Mouse (Mus musculus): ENCODE data around the gene Ndfip2.

GRCm38 (mm10) chr14:105254401-105254800, 4.0 kb upstream of the Ndfip2 start:
- TF ChIP-seq CTCF (IDR thresholded peaks at IDR 0.05; ENCODE audit: low read depth, low read length): no peak
- TF ChIP-seq GATA2 (IDR thresholded peaks at IDR 0.05; ENCODE audit: borderline replicate concordance, low read depth, low read length): no peak
- no peak for TF ChIP-seq GATA1 (IDR thresholded peaks at IDR 0.05; ENCODE audit: borderline replicate concordance, low read length)
- TF ChIP-seq TAL1 (conservative IDR thresholded peaks at IDR 0.05; ENCODE audit: low read depth, low read length): no peak

Measured in G1E (cell line).